Mouse (Mus musculus) C2C12 (cell line): ENCODE data around the gene Itgad. TPM values are rescaled to one million over a fixed set of nuclear protein-coding genes. Genes with fewer than 3 reads are reported as not detected.

Experiments used
- H3K27me3 ChIP-seq: one replicate; pipeline ENCODE4 v1.6.1; 2011; ENCODE audit not compliant: control insufficient read depth, insufficient read depth, insufficient read length
- H3K36me3 ChIP-seq: one replicate; pipeline ENCODE4 v1.6.1; 2011; ENCODE audit not compliant: control insufficient read depth, insufficient read depth
- H3K4me3 ChIP-seq: one replicate; pipeline ENCODE4 v1.5.1; 2011; ENCODE audit warnings: mild to moderate bottlenecking, control low read depth; ENCODE audit not compliant: poor library complexity, insufficient read depth, severe bottlenecking
- H3K79me2 ChIP-seq: one replicate; pipeline ENCODE4 v1.6.1; 2011; ENCODE audit not compliant: control insufficient read depth, insufficient read depth
- H3K79me3 ChIP-seq: one replicate; pipeline ENCODE4 v1.6.1; 2011; ENCODE audit warnings: low read depth, control low read depth
- H3ac ChIP-seq: one replicate; pipeline ENCODE3; 2011; ENCODE audit warnings: low read depth; ENCODE audit not compliant: control insufficient read depth, insufficient read length
- CEBPB ChIP-seq: IDR thresholded peaks from one replicate; pipeline ENCODE4 v1.6.1; 2011; ENCODE audit warnings: low read depth, mild to moderate bottlenecking, control low read depth, moderate library complexity
- CTCF ChIP-seq: IDR thresholded peaks from one replicate; pipeline ENCODE4 v1.5.1; 2011; ENCODE audit not compliant: control insufficient read depth, insufficient read depth, insufficient read length
- FOSL1 ChIP-seq: IDR thresholded peaks from one replicate; pipeline ENCODE4 v1.8.0; 2011; ENCODE audit warnings: mild to moderate bottlenecking, low read length; ENCODE audit not compliant: poor library complexity, insufficient read depth, severe bottlenecking
- MAX ChIP-seq: IDR thresholded peaks from one replicate; pipeline ENCODE4 v1.6.1; 2011; ENCODE audit warnings: mild to moderate bottlenecking, control low read depth
- MYOD1 ChIP-seq: IDR thresholded peaks from one replicate; pipeline ENCODE4 v1.6.1; 2011; ENCODE audit warnings: low read depth; ENCODE audit not compliant: control insufficient read depth, insufficient read length
- MYOG ChIP-seq: IDR thresholded peaks from one replicate; pipeline ENCODE4 v1.6.1; 2011; ENCODE audit not compliant: control insufficient read depth, insufficient read length; ENCODE audit errors: extremely low read depth
- USF1 ChIP-seq: IDR thresholded peaks from one replicate; pipeline ENCODE4 v1.6.1; 2011; ENCODE audit warnings: low read depth, mild to moderate bottlenecking, control low read depth, moderate library complexity
- polyA plus RNA-seq: library from polyadenylated mRNA; unstranded; fragments of >200 nt; fragmentation: generic; extraction: Trizol; gene quantifications from one replicate; pipeline ENCODE4 v1.2.1, GENCODE M21; 2012; ENCODE audit warnings: missing spikeins

The Itgad gene
- polyA plus RNA-seq, 1 experiment, result not detected

DNA sequence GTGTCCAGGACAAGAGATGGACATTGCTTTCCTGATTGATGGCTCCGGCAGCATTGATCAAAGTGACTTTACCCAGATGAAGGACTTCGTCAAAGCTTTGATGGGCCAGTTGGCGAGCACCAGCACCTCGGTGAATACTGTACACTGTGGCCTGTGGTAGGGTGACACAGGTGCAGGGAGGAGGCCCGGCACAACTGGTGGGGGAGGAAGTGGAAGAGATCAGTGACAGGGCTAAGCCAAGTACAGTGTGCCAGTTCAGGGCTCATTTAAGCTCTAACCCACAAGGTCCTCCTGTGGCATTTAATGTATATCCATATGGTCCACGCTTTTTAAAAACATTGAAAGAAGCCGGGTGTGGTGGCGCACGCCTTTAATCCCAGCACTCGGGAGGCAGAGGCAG lies 27.5 kb downstream of the Itgad start:
- peaks cover 61% of the 10 kb centered on the region for H3K27me3 ChIP-seq
- no peaks in the 10 kb centered on the region for H3K79me3 ChIP-seq
- H3ac ChIP-seq, result no peak overlapping the region
- no peaks in the 10 kb centered on the region for H3K36me3 ChIP-seq
- no peak for TF ChIP-seq FOSL1
- no peak for TF ChIP-seq USF1
- TF ChIP-seq CEBPB, result no peak
- no peak for TF ChIP-seq MYOG
- TF ChIP-seq MAX, result no peak
- TF ChIP-seq CTCF, result no peak
- TF ChIP-seq MYOD1, result no peak
- H3K79me2 ChIP-seq, result no peaks in the 10 kb centered on the region
- no peak overlapping the region for H3K4me3 ChIP-seq

DNA sequence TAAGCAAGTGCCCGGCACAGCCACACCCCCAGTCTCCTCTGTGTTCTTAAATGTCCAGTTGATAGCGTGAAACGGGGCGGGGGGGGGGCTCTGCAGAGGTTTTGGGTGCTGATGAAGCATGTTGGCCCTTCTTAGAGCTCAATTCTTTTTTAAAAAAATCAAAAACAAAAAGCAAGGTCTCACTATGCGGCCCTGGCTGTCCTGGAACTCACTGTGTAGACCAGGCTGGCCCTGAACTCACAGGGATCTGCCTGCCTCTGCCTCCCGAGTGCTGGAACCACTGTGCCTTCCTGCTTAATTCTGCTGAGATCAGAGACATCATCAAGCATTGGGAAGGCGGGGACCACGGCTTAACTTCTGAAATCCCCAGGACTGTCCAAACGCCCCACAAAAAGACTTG lies 47.4 kb downstream of the Itgad start:
- Histone ChIP-seq H3ac (no peak overlapping the region), H3K79me3 (no peaks in the 10 kb centered on the region), H3K4me3 (no peak overlapping the region), H3K79me2 (no peaks in the 10 kb centered on the region), H3K36me3 (no peaks in the 10 kb centered on the region), H3K27me3 (peaks cover 52% of the 10 kb centered on the region)
- no peak for TF ChIP-seq USF1
- TF ChIP-seq MAX, result no peak
- no peak for TF ChIP-seq CEBPB
- TF ChIP-seq MYOG, result no peak
- no peak for TF ChIP-seq MYOD1
- no peak for TF ChIP-seq FOSL1
- no peak for TF ChIP-seq CTCF

DNA sequence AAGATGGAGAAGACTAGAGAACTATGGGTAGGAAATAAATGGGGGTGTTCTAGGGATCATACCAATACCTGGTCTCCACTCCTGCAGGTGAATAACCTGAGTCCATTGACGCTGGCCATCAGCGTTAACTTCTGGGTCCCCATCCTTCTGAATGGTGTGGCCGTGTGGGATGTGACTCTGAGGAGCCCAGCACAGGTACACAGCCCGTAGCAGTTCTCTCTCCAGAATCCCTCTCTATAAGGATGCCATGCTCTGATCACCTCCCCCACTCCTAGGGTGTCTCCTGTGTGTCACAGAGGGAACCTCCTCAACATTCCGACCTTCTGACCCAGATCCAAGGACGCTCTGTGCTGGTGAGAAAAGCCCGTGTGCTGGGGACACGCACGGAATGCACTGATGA lies 48.9 kb downstream of the Itgad start:
- TF ChIP-seq USF1, result no peak
- TF ChIP-seq FOSL1, result no peak
- TF ChIP-seq MYOG, result no peak
- TF ChIP-seq CTCF, result no peak
- no peak for TF ChIP-seq MYOD1
- no peak for TF ChIP-seq CEBPB
- TF ChIP-seq MAX, result no peak
- no peaks in the 10 kb centered on the region for H3K79me3 ChIP-seq
- H3K4me3 ChIP-seq, result no peak overlapping the region
- H3K79me2 ChIP-seq, result no peaks in the 10 kb centered on the region
- H3K36me3 ChIP-seq, result no peaks in the 10 kb centered on the region
- no peak overlapping the region for H3ac ChIP-seq
- H3K27me3 ChIP-seq, result peaks cover 47% of the 10 kb centered on the region

DNA sequence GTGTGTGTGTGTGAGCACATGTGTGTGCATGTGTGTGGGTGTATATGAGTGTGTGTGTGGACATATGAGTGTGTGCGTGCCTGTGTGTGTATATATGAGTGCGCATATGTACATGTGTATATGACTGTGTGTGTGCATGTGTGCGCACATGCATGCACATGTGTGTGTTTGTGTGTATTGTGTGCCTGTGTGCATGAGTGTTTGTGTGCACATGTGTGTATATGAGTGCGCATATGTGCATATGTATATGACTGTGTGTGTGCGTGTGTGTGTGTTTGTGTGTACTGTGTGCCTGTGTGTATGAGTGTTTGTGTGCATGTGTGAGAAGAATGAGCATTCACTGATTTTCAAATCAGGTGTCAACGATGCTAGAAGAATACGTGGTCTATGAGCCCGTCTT lies 50.0 kb downstream of the Itgad start:
- no peak overlapping the region for H3ac ChIP-seq
- no peak for TF ChIP-seq CEBPB
- TF ChIP-seq MYOD1, result no peak
- TF ChIP-seq FOSL1, result no peak
- TF ChIP-seq MAX, result no peak
- H3K27me3 ChIP-seq, result peaks cover 42% of the 10 kb centered on the region
- no peaks in the 10 kb centered on the region for H3K79me2 ChIP-seq
- H3K36me3 ChIP-seq, result no peaks in the 10 kb centered on the region
- H3K79me3 ChIP-seq, result no peaks in the 10 kb centered on the region
- H3K4me3 ChIP-seq, result no peak overlapping the region

DNA sequence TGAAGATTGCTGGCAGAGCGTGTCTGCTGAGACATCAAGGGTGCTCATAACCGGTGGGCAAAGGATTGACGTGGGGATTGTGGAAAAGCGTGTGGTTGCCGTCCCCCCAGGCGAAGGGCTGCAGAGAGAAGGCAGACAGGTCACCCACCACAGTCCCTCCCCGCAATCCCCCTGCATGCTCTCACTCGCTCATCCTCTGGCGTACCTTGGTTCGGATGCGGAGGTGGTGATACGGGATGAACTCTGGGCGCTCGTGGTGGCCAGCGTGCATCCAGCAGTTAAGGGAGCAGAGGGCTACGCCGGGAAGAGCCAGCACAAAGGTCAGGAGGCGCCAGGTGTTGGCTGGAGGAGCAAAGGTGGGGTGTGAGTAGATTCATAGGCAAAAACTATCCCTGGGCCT lies 51.5 kb downstream of the Itgad start:
- TF ChIP-seq MAX (no peak), MYOG (no peak), CEBPB (no peak), USF1 (no peak), FOSL1 (no peak), MYOD1 (no peak), CTCF (no peak)
- Histone ChIP-seq H3K36me3 (no peaks in the 10 kb centered on the region), H3ac (no peak overlapping the region), H3K79me3 (no peaks in the 10 kb centered on the region), H3K4me3 (no peak overlapping the region), H3K27me3 (peaks cover 37% of the 10 kb centered on the region), H3K79me2 (no peaks in the 10 kb centered on the region)

DNA sequence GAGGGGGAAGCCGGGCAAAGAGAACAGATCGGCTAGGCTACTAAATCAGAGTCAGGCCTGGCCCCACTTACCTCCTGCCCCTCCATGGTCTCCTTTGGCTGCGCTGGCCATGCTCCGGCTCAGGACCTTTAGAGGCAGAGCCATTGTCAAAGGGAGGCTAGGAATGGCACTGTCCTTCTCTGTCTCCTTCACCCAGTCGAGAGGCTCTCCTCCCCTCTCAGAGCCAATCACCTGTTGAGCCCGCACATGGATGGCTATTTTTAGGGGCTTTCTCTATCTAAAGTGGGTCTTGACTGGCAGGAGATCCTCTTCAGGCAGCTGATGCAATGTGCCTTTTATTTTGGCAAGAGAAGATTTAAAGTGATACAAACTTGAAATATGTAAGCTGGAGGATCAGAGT lies 52.0 kb downstream of the Itgad start, which contains the start of gene Cox6a2:
TSS of gene Cox6a2 (minus strand) at position 236 of the 400 bp plus-strand sequence.
- Histone ChIP-seq H3K79me2 (no peaks in the 10 kb centered on the region), H3ac (no peak within 1 kb of the TSS), H3K27me3 (peaks cover 37% of the 10 kb centered on the region), H3K36me3 (no peaks in the 10 kb centered on the region), H3K79me3 (no peaks in the 10 kb centered on the region), H3K4me3 (no peak within 1 kb of the TSS)
- TF ChIP-seq MYOD1, result no peak
- TF ChIP-seq MAX, result no peak
- TF ChIP-seq FOSL1, result no peak
- TF ChIP-seq CEBPB, result no peak
- no peak for TF ChIP-seq MYOG
- no peak for TF ChIP-seq USF1
- no peak for TF ChIP-seq CTCF
